Mouse (Mus musculus) olfactory bulb, adult 2 months (tissue): ENCODE results near the gene Sept7. TPM values are rescaled to one million over a fixed set of nuclear protein-coding genes. Genes with fewer than 3 reads are reported as not detected.
A peak's percentile ranks its signal among the peaks of the same experiment; 100 is the strongest.

Source experiments
- H3K27ac ChIP-seq: fragments of 200-500 bp; 2 replicates; pipeline ENCODE4 v1.5.1; 2012; ENCODE audit warnings: low read depth, low read length; ENCODE audit not compliant: insufficient read depth
- H3K4me1 ChIP-seq: fragments of 200-500 bp; 2 replicates; pipeline ENCODE4 v1.6.1; 2012; ENCODE audit warnings: low read length; ENCODE audit not compliant: control insufficient read depth, insufficient read depth
- H3K4me3 ChIP-seq: fragments of 200-500 bp; 2 replicates; pipeline ENCODE4 v1.5.1; 2012; ENCODE audit warnings: mild to moderate bottlenecking, low read depth, low read length, moderate library complexity; ENCODE audit not compliant: insufficient read depth
- CTCF ChIP-seq: fragments of 200-500 bp; IDR thresholded peaks from 2 replicates; pipeline ENCODE4 v1.5.1; 2012; ENCODE audit warnings: low read depth, mild to moderate bottlenecking, low read length, moderate library complexity; ENCODE audit not compliant: insufficient read depth
- POLR2A ChIP-seq: fragments of 200-500 bp; IDR thresholded peaks from 2 replicates; pipeline ENCODE4 v1.6.1; 2012; ENCODE audit warnings: mild to moderate bottlenecking, low read depth, low read length, moderate library complexity; ENCODE audit not compliant: insufficient read depth
- WGBS: fragments of 180-500 bp; shearing (Covaris S2); methylation state at CpG from one replicate; pipeline ENCODE4 v1.1.7; 2018; 5-methylcytosine and 5-hydroxymethylcytosine counted together
- polyA plus RNA-seq: library from polyadenylated mRNA; stranded (reverse); fragments of >200 nt; gene quantifications from 2 replicates; pipeline ENCODE4 v1.2.4, GENCODE M21; 2012; ENCODE audit warnings: low replicate concordance; ENCODE audit not compliant: missing spikeins, insufficient read depth, insufficient read length

Gene Sept7
- polyA plus RNA-seq, 1 experiment, result 121 TPM

DNA sequence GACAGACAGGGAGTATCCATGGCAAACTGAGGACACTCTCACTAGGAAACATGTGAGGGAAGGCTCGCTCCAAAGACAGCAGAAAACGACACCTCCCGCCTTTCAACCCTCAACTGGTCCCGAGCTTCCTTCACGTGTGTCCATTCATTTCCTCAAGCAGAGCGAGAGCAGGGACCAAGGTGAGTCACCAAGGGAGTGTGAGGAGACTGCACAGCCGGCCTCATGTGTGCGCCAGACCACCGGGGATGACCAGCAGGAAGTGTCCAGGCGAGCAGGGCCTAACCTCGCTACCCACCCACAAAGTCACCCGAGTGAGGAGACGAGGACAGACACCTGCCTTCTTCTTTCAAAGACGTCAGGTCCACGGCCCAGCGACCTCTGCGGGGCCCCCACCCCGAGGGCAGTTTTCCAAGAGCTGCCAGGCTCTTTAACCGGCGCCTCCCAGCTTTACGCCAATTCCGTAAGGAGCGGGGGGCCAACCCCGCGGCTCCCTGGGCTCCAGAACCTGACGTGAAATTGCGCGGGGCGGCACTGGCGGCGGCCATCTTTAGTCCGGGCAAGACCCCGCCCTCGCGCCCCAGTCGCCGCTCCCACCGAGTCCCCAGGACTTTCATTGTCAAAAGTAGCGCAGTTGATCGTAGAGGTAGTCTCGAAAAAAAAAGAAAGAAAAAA, 492 bp upstream of the Sept7 start:
- TF ChIP-seq CTCF, result no peak; the same call in 1 of the 2 replicates
- TF ChIP-seq POLR2A, result peak; percentile 50; the same call in 1 of the 2 replicates

DNA sequence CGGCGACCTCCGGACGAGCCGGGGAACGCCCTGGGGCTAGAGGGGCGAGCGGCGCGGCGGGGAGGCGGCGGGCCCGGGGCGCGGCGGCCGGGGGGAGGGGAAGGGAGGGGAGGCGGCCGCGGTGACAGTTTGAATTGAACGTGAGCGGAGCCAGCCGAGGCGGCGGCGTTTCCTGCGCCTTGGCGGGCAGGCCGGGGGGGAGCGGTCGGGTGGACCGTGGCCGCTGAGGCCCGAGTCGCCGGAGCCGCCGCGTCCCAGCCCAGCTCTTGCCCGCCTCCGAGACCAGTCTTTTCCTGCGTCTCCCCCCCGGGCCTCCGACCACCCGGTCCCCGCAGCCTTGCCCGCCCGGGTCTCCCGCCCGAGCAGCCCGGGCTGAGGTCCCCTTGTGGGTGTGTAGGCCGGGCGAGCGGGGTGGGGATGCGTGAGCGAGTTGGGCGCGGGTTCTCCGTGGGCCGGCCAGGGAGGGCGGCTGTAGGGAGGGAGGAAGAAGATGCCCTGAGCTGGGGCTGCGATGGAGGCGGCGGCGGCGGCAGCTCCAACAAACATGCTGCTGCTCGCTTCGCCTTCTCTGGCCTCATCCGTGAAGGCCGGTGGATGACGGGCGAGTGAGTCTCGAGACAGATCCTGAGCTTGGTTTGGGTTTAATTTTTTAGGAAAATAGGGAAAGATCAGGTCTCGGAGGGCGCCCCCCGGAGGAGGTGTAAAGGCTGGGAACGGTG, 679 bp downstream of the Sept7 start:
- under 1% methylated on average over 69 of the region's 78 CpGs for WGBS
- Histone ChIP-seq H3K4me3 (peak overlapping the region; percentile 92), H3K27ac (peak overlapping the region; percentile 82), H3K4me1 (no peaks in the 10 kb centered on the region)
- no peak for TF ChIP-seq POLR2A
- TF ChIP-seq CTCF, result peak; percentile 30; the same call in 1 of the 2 replicates

More for the DNA sequence above, 492 bp upstream of the Sept7 start:
- no peaks in the 10 kb centered on the region for H3K4me1 ChIP-seq
- peak overlapping the region; percentile 92 for H3K4me3 ChIP-seq
- WGBS, result under 1% methylated on average over 41 of the region's 41 CpGs
- H3K27ac ChIP-seq, result peak overlapping the region; percentile 90

DNA sequence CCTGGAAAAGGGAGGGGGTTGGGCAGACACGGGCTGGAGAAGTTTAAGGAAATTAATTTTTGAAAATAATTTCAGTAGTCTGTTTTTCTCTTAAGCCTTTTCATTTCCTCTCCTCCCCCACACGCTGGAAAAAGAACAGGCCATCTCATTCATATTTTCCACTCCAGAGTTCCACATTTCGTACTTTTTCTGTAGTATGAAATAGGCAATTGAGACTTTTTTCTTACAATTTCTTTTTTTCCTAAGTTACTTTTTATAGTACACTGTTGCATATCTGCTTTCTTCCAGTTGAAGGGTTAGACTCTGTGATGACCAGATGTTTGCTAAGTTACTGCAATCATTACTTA, 1.2 kb downstream of the Sept7 start:
- Histone ChIP-seq H3K4me3 (peak overlapping the region; percentile 92), H3K27ac (peak overlapping the region; percentile 74; the same call in 1 of the 2 replicates), H3K4me1 (no peaks in the 10 kb centered on the region)
- WGBS, result under 1% methylated on average over 3 of the region's 3 CpGs
- no peak for TF ChIP-seq CTCF
- no peak for TF ChIP-seq POLR2A

DNA sequence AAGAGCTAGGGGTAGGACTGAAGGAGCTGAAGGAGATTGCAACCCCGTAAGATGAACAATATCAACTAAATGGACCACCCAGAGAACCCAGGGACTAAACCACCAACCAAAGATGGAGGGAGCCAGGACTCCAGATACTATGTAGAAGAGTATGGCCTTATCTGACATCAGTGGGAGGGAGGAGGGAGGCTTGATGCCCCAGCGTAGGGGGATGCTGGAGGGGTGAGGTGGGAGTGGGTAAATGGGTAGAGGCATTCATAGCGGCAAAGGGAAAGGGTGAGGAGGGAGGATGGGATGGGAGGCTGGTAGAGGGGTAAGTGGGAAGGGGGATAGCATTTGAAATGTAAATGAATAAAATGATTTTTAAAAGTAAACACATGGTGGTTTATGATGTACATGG, 8.2 kb downstream of the Sept7 start:
- WGBS, result 86% methylated on average over 3 of the region's 3 CpGs
- no peak overlapping the region for H3K27ac ChIP-seq
- TF ChIP-seq CTCF, result no peak
- TF ChIP-seq POLR2A, result no peak

DNA sequence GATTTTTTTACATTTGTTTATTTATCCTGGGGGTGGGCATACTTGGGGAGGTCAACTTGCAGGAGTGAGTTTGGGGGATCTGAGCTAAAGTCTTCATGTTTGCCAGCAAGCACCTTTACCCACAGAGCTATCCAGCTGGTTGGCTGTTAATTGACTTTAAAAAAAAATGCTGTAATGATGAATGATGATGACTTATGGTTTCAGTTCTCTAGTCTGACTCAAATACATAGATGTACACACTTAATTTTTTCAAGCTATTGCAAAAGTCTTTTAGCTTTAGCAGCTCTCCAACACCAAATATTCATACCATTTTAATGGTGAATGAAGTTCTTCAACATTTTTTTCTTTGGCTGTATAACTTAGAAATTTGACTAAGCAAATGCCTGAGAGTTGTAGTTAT, 8.7 kb downstream of the Sept7 start:
- no peaks in the 10 kb centered on the region for H3K4me1 ChIP-seq
- H3K27ac ChIP-seq, result no peak overlapping the region
- H3K4me3 ChIP-seq, result no peak overlapping the region
- TF ChIP-seq POLR2A (no peak), CTCF (no peak)

More for the DNA sequence above, 8.2 kb downstream of the Sept7 start:
- Histone ChIP-seq H3K4me1 (no peaks in the 10 kb centered on the region), H3K4me3 (no peak overlapping the region)

DNA sequence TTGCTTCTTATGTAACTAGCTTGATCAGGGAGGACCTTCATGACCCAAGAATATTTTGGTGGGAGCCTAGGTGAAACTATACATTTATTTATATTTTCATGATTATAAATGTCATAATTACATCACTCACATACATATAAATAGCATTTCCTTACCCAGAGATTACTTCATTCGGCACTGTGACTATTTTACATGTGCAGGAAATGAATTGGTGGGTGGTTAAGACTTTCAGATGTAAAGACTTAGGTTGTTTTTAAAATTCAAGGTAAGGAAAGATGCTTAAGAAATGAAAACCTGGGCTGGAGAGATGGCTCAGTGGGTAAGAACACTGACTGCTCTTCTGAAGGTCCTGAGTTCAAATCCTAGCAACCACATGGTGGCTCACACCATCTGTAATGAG, 9.8 kb downstream of the Sept7 start:
- WGBS, result 70% methylated on average over 1 of the region's 1 CpGs
- Histone ChIP-seq H3K4me3 (no peak overlapping the region), H3K4me1 (no peaks in the 10 kb centered on the region), H3K27ac (no peak overlapping the region)
- no peak for TF ChIP-seq CTCF
- TF ChIP-seq POLR2A, result no peak

DNA sequence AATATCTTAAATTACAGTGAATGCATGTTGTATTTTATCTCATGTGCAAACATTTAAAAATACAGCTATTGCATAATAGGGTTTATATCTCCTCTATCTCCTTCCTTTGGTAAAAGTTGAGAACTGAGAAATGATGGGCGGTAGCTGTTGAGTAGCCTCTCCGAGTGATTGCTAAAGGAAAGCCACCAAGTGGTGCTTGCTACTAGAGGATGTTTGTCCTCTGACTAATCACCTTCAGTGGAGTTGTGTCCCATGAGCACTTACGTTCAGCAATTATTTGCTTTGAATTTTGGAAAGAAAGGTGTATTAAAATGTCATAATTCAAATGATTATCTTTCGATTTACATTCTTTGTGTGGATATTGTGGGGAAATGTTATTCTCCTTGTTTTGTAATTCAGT, 13.6 kb downstream of the Sept7 start:
- Histone ChIP-seq H3K27ac (no peak overlapping the region), H3K4me1 (no peaks in the 10 kb centered on the region), H3K4me3 (no peak overlapping the region)
- 89% methylated on average over 4 of the region's 4 CpGs for WGBS
- TF ChIP-seq CTCF, result no peak
- TF ChIP-seq POLR2A, result no peak

DNA sequence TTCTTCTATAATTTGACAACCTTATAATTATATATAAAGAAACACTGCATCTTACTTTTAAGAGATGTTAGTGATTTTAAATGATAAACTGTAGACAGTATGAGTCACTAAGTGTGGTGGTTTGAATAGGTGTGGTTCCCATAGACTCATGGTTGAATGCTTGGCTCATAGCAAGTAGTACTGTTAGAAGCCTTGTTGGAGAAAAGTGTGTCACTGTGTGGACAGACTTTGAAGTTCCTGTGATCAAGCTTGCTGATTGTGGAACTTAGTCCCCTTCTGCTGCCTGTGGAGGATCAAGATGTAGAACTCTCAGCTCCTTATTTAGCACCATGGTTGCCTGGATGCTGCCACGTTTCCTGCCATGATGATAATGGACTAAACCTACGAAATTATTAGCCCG, 14.9 kb downstream of the Sept7 start:
- TF ChIP-seq CTCF (no peak), POLR2A (no peak)
- H3K4me1 ChIP-seq, result no peaks in the 10 kb centered on the region
- H3K27ac ChIP-seq, result no peak overlapping the region
- 93% methylated on average over 3 of the region's 3 CpGs for WGBS
- no peak overlapping the region for H3K4me3 ChIP-seq

DNA sequence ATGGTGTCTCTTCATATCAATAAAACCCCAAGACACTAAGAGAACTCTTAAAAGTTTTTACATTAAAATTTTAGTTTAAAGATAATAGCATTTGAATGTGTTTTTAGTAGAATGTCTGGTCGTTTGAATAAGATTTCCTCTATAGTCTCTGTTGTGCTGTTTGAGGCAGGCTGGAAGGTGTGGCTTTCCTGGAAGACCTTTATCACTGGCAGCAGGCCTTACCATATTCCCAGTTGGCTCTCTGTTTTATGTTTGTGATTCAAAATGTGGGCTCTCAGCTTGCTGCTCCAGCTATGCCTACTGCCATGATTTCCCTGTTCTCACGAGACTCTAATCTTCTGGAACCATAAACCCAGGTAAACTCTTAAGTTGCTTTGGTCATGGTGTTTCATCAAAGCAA, 15.3 kb downstream of the Sept7 start:
- Histone ChIP-seq H3K4me3 (no peak overlapping the region), H3K27ac (no peak overlapping the region), H3K4me1 (no peaks in the 10 kb centered on the region)
- TF ChIP-seq POLR2A (no peak), CTCF (no peak)
- 88% methylated on average over 2 of the region's 2 CpGs for WGBS
